Mouse (Mus musculus) myocyte (in vitro differentiated cells): ENCODE data around the gene Adgre4.

Source experiments
- E2F4 ChIP-seq: IDR thresholded peaks from one replicate; pipeline ENCODE4 v1.6.1; 2011; ENCODE audit warnings: mild to moderate bottlenecking, control low read depth, moderate library complexity; ENCODE audit not compliant: insufficient read depth
- MYOG ChIP-seq, 3 experiments: IDR thresholded peaks; one replicate each; pipeline ENCODE4 v1.6.1; 2011; ENCODE audit warnings: control low read depth in 2 of 3, low read depth in 2 of 3, mild to moderate bottlenecking in 2 of 3; ENCODE audit not compliant: insufficient read length in 2 of 3, control insufficient read depth in 1 of 3, insufficient read depth in 1 of 3
- POLR2A ChIP-seq: IDR thresholded peaks from one replicate; pipeline ENCODE4 v1.6.1; 2011; ENCODE audit warnings: low read depth, mild to moderate bottlenecking, control low read depth, moderate library complexity; ENCODE audit not compliant: insufficient read length
- POLR2AphosphoS2 ChIP-seq: IDR thresholded peaks from one replicate; pipeline ENCODE4 v1.6.1; 2011; ENCODE audit warnings: low read depth, control low read depth; ENCODE audit not compliant: insufficient read length
- REST ChIP-seq: IDR thresholded peaks from one replicate; pipeline ENCODE4 v1.6.1; 2011; ENCODE audit warnings: mild to moderate bottlenecking, control low read depth, moderate library complexity; ENCODE audit not compliant: insufficient read depth, insufficient read length
- SRF ChIP-seq: IDR thresholded peaks from one replicate; pipeline ENCODE4 v1.6.1; 2011; ENCODE audit warnings: low read depth; ENCODE audit not compliant: control insufficient read depth, insufficient read length
- TCF12 ChIP-seq: IDR thresholded peaks from one replicate; pipeline ENCODE4 v1.6.1; 2011; ENCODE audit warnings: mild to moderate bottlenecking, control low read depth; ENCODE audit not compliant: poor library complexity, insufficient read depth, severe bottlenecking
- TCF3 ChIP-seq: IDR thresholded peaks from one replicate; pipeline ENCODE4 v1.6.1; 2011; ENCODE audit warnings: low read depth, control low read depth; ENCODE audit not compliant: insufficient read length
- USF1 ChIP-seq: IDR thresholded peaks from one replicate; pipeline ENCODE4 v1.6.1; 2011; ENCODE audit warnings: low read depth, mild to moderate bottlenecking, control low read depth, moderate library complexity

GRCm38 (mm10) chr17:55702161-55702820, 47.5 kb upstream of the Adgre4 start:
- no peak for TF ChIP-seq TCF3
- no peak for TF ChIP-seq E2F4
- no peak for TF ChIP-seq POLR2A
- no peak for TF ChIP-seq TCF12
- TF ChIP-seq POLR2AphosphoS2: no peak
- TF ChIP-seq MYOG (IDR thresholded peaks at IDR 0.05; ENCODE audit: control insufficient read depth in 1 of 3, insufficient read depth in 1 of 3, insufficient read length in 2 of 3, low read depth in 2 of 3): no peak
- no peak for TF ChIP-seq REST
- no peak for TF ChIP-seq SRF
- no peak for TF ChIP-seq USF1
